Mouse (Mus musculus) kidney, embryonic 16.5 days (tissue): ENCODE data around the gene Btbd9. TPM values are rescaled to one million over a fixed set of nuclear protein-coding genes. Genes with fewer than 3 reads are reported as not detected.

Experiments used
- ATAC-seq: fragments of 200-750 bp; cut with Nextera tagmentation; 2 replicates; pipeline ENCODE4 v1.8.0; 2017; ENCODE audit warnings: moderate TSS enrichment; ENCODE audit not compliant: low FRiP score, low TSS enrichment
- H3K27ac ChIP-seq: fragments of 300-500 bp; sonication (generic); 2 replicates; pipeline ENCODE4 v1.5.1; 2014; ENCODE audit warnings: low read length
- H3K27me3 ChIP-seq: fragments of 300-500 bp; sonication (generic); 2 replicates; pipeline ENCODE4 v1.6.1; 2014; ENCODE audit warnings: low read length, control low read depth, mixed read lengths; ENCODE audit not compliant: insufficient read depth
- H3K36me3 ChIP-seq: fragments of 300-500 bp; sonication (generic); 2 replicates; pipeline ENCODE4 v1.6.1; 2014; ENCODE audit warnings: low read length, control low read depth, mixed read lengths; ENCODE audit not compliant: insufficient read depth
- H3K4me1 ChIP-seq: fragments of 300-500 bp; sonication (generic); 2 replicates; pipeline ENCODE4 v1.6.1; 2014; ENCODE audit warnings: low read length, control low read depth, mixed read lengths; ENCODE audit not compliant: insufficient read depth
- H3K4me2 ChIP-seq: fragments of 300-500 bp; sonication (generic); replicated peaks from 2 replicates; pipeline ENCODE4 v1.6.1; 2014; ENCODE audit warnings: low read depth, low read length
- H3K4me3 ChIP-seq: fragments of 300-500 bp; sonication (generic); 2 replicates; pipeline ENCODE4 v1.5.1; 2014; ENCODE audit warnings: mild to moderate bottlenecking, low read length
- H3K9ac ChIP-seq: fragments of 300-500 bp; sonication (generic); replicated peaks from 2 replicates; pipeline ENCODE4 v1.6.1; 2014; ENCODE audit warnings: low read length
- H3K9me3 ChIP-seq: fragments of 300-500 bp; sonication (generic); 2 replicates; pipeline ENCODE4 v1.6.1; 2016; ENCODE audit warnings: low read length, control low read depth
- WGBS: fragments of 180-500 bp; shearing (Covaris S2); extraction: QIAGEN DNeasy Blood & Tissue Kit; methylation state at CpG from one replicate; pipeline ENCODE4 v1.1.7; 2014; 5-methylcytosine and 5-hydroxymethylcytosine counted together
- polyA plus RNA-seq: library from polyadenylated mRNA; unstranded; fragments of >200 nt; fragmentation: Nextera tagmentation; extraction: Ambion mirVana; gene quantifications from 2 replicates; pipeline ENCODE4 v1.2.1, GENCODE M21; 2015

The Btbd9 gene
- polyA plus RNA-seq, 1 experiment from 2014 or later = 58.3 TPM

- Histone ChIP-seq H3K4me2 (no peak overlapping the region), H3K9ac (no peak overlapping the region), H3K9me3 (no peaks in the 10 kb centered on the region), H3K4me3 (no peak overlapping the region), H3K27ac (no peak overlapping the region), H3K27me3 (no peaks in the 10 kb centered on the region), H3K4me1 (peaks cover 14% of the 10 kb centered on the region), H3K36me3 (no peaks in the 10 kb centered on the region)
- WGBS = 62% methylated on average over 2 of the region's 2 CpGs
- ATAC-seq = no peak
Observed at GRCm38 (mm10) chr17:30348031-30348430, 228.3 kb downstream of the Btbd9 start.

- Histone ChIP-seq H3K4me3 (no peak overlapping the region), H3K36me3 (no peaks in the 10 kb centered on the region), H3K27me3 (no peaks in the 10 kb centered on the region), H3K4me1 (peaks cover 14% of the 10 kb centered on the region), H3K9ac (no peak overlapping the region), H3K9me3 (no peaks in the 10 kb centered on the region), H3K4me2 (no peak overlapping the region), H3K27ac (peak overlapping the region; percentile 16; the same call in 1 of the 2 replicates)
- WGBS = 8% methylated on average over 10 of the region's 10 CpGs
- ATAC-seq = peak; percentile 89
Observed at GRCm38 (mm10) chr17:30347101-30347613, 229.1 kb downstream of the Btbd9 start.

- H3K4me1 ChIP-seq = peaks cover 14% of the 10 kb centered on the region
- no peaks in the 10 kb centered on the region for H3K36me3 ChIP-seq
- H3K4me2 ChIP-seq = no peak overlapping the region
- H3K4me3 ChIP-seq = no peak overlapping the region
- no peak for ATAC-seq
- no peak overlapping the region for H3K27ac ChIP-seq
- H3K9me3 ChIP-seq = no peaks in the 10 kb centered on the region
- H3K27me3 ChIP-seq = no peaks in the 10 kb centered on the region
- no peak overlapping the region for H3K9ac ChIP-seq
- WGBS = 75% methylated on average over 3 of the region's 3 CpGs
Observed at GRCm38 (mm10) chr17:30345008-30345407, 231.3 kb downstream of the Btbd9 start.

- H3K36me3 ChIP-seq = no peaks in the 10 kb centered on the region
- no peak overlapping the region for H3K4me2 ChIP-seq
- ATAC-seq = no peak
- no peak overlapping the region for H3K4me3 ChIP-seq
- peaks cover 14% of the 10 kb centered on the region for H3K4me1 ChIP-seq
- no peak overlapping the region for H3K27ac ChIP-seq
- no peaks in the 10 kb centered on the region for H3K9me3 ChIP-seq
- 74% methylated on average over 9 of the region's 9 CpGs for WGBS
- H3K9ac ChIP-seq = no peak overlapping the region
- no peaks in the 10 kb centered on the region for H3K27me3 ChIP-seq
Observed at GRCm38 (mm10) chr17:30343701-30344473, 232.4 kb downstream of the Btbd9 start.

GRCm38 (mm10) chr17:30341556-30341955 is 234.7 kb downstream of the Btbd9 start:
- WGBS = 82% methylated on average over 6 of the region's 6 CpGs
- Histone ChIP-seq H3K4me2 (no peak overlapping the region), H3K4me3 (no peak overlapping the region), H3K27me3 (no peaks in the 10 kb centered on the region), H3K9ac (no peak overlapping the region), H3K27ac (no peak overlapping the region), H3K36me3 (no peaks in the 10 kb centered on the region), H3K9me3 (no peaks in the 10 kb centered on the region), H3K4me1 (peaks cover 2% of the 10 kb centered on the region; the same call in 1 of the 2 replicates)
- ATAC-seq = no peak

- Histone ChIP-seq H3K27ac (no peak overlapping the region), H3K4me2 (no peak overlapping the region), H3K36me3 (no peaks in the 10 kb centered on the region), H3K9me3 (no peaks in the 10 kb centered on the region), H3K9ac (no peak overlapping the region), H3K4me1 (peaks cover 9% of the 10 kb centered on the region), H3K4me3 (no peak overlapping the region), H3K27me3 (no peaks in the 10 kb centered on the region)
- WGBS = 69% methylated on average over 13 of the region's 13 CpGs
- no peak for ATAC-seq
Observed at GRCm38 (mm10) chr17:30340495-30341126, 235.7 kb downstream of the Btbd9 start.

GRCm38 (mm10) chr17:30339317-30339716 is 237.0 kb downstream of the Btbd9 start:
- no peak overlapping the region for H3K4me3 ChIP-seq
- H3K4me2 ChIP-seq = no peak overlapping the region
- H3K36me3 ChIP-seq = no peaks in the 10 kb centered on the region
- WGBS = 92% methylated on average over 5 of the region's 5 CpGs
- no peak overlapping the region for H3K27ac ChIP-seq
- no peak for ATAC-seq
- H3K9me3 ChIP-seq = no peaks in the 10 kb centered on the region
- peaks cover 10% of the 10 kb centered on the region for H3K4me1 ChIP-seq
- no peaks in the 10 kb centered on the region for H3K27me3 ChIP-seq
- H3K9ac ChIP-seq = no peak overlapping the region

- Histone ChIP-seq H3K36me3 (no peaks in the 10 kb centered on the region), H3K9me3 (no peaks in the 10 kb centered on the region), H3K9ac (no peak overlapping the region), H3K27me3 (no peaks in the 10 kb centered on the region), H3K27ac (no peak overlapping the region), H3K4me3 (no peak overlapping the region), H3K4me2 (no peak overlapping the region), H3K4me1 (peaks cover 10% of the 10 kb centered on the region)
- 43% methylated on average over 7 of the region's 7 CpGs for WGBS
- ATAC-seq = no peak
Observed at GRCm38 (mm10) chr17:30336816-30337215, 239.5 kb downstream of the Btbd9 start.

- H3K27me3 ChIP-seq = no peaks in the 10 kb centered on the region
- peaks cover 10% of the 10 kb centered on the region for H3K4me1 ChIP-seq
- H3K4me3 ChIP-seq = no peak overlapping the region
- H3K9ac ChIP-seq = no peak overlapping the region
- H3K36me3 ChIP-seq = no peaks in the 10 kb centered on the region
- ATAC-seq = no peak
- H3K27ac ChIP-seq = no peak overlapping the region
- WGBS = 41% methylated on average over 5 of the region's 5 CpGs
- H3K4me2 ChIP-seq = no peak overlapping the region
- H3K9me3 ChIP-seq = no peaks in the 10 kb centered on the region
Observed at GRCm38 (mm10) chr17:30336280-30336679, 240.0 kb downstream of the Btbd9 start.

GRCm38 (mm10) chr17:30335746-30336145 is 240.5 kb downstream of the Btbd9 start:
- 27% methylated on average over 8 of the region's 8 CpGs for WGBS
- ATAC-seq = no peak
- H3K27me3 ChIP-seq = no peaks in the 10 kb centered on the region
- H3K36me3 ChIP-seq = no peaks in the 10 kb centered on the region
- H3K9ac ChIP-seq = no peak overlapping the region
- no peak overlapping the region for H3K4me3 ChIP-seq
- H3K27ac ChIP-seq = no peak overlapping the region
- H3K4me2 ChIP-seq = no peak overlapping the region
- no peaks in the 10 kb centered on the region for H3K9me3 ChIP-seq
- peaks cover 10% of the 10 kb centered on the region for H3K4me1 ChIP-seq
